Mouse (Mus musculus) neutrophil, adult 65 days (primary cell): ENCODE data around the gene Krt10. TPM values are rescaled to one million over a fixed set of nuclear protein-coding genes. Genes with fewer than 3 reads are reported as not detected.

ENCODE experiments used
- total RNA-seq: library from RNA; stranded (reverse); gene quantifications from 2 replicates; pipeline ENCODE4 v1.2.4, GENCODE M21; 2023

Gene Krt10
- total RNA-seq = not detected in 2 replicates

GRCm38 (mm10) chr11:99389264-99389663, at the start of gene Krt10:
Gene Krt10 (minus strand): TSS chr11:99389364.

GRCm38 (mm10) chr11:99437972-99438371, 48.8 kb upstream of the Krt10 start, which contains the start of gene Krt20:
Gene Krt20 (minus strand): TSS chr11:99438150.

GRCm38 (mm10) chr11:99422159-99422558, 33.0 kb upstream of the Krt10 start, which contains the start of gene Krt12:
Gene Krt12 (minus strand): TSS chr11:99422259.

DNA sequence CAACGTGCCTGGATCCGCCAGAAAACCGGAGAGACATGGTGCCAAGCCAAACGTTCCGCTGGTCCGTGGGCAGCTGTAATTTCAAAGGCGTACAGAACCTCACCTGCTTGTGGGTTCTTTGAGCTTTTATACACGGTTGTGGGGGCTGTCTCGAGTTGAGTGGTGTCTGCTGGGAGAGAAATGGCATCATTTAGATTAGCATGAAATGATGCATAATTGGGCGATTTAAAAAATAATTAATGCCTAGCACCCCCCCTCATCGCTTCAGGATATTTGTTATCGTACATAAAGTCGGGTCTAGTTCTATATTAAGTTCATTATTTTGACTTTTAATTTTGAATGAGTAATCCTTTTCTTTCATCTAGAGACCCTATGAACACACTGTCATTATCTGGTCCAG, 14.4 kb downstream of the Krt10 start, which contains the start of gene Krt28:
Gene Krt28, minus strand, starts transcription at position 101 of the 400 bp plus-strand sequence.

DNA sequence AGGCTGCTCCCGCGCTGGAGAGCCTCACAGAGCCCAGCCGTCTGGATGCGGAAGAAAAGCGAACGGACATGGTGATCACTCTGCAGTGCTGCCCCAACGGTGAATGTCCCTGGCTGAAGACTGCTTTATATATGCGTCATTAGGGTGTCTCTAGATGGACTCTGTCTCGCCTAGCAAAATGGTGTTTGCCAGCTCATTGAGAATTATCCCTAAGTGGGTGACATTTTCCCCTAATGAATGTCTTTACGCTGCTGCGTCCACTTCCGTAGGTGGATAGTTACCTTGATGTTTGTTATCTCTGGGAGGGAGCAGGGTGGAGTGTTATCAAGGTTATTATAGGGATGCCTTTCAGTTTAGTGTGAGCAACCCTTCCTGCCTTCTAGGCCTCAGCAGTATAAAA, 38.2 kb downstream of the Krt10 start, which contains the start of gene Krt27:
Gene Krt27, minus strand, starts transcription at position 101 of the 400 bp plus-strand sequence.

DNA sequence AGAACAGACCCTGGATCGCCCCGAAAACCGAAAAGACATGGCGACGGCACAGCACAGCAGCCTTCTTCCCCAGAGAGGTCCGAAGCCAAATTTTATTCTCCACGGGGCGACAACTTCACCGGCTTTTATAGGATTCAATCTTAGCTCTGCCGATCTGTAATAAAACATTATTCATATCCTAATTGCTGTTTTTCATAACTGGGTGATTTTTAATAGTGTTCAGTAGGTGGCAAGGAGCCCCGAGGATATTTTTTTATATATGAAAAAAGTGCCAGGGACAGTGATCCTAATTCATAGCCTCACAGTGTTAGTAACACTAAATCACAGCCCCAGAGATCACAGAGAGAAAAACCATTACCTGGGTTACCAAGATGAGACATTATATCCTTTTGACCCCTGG, 51.3 kb downstream of the Krt10 start, which contains the start of gene Krt26:
Gene Krt26, minus strand, starts transcription at position 101 of the 400 bp plus-strand sequence.

Other genes starting within 250 kb of the Krt10 start
- 0.54 and 1.8 TPM in 2 replicates for gene Ccr7, start 234.3 kb downstream of the Krt10 start, total RNA-seq
- gene Smarce1, start 158.3 kb downstream of the Krt10 start, total RNA-seq = 71.7 and 98.4 TPM in 2 replicates
- gene Krt222, start 145.3 kb downstream of the Krt10 start, total RNA-seq = not detected in 2 replicates
- gene Krt24, start 104.1 kb downstream of the Krt10 start, total RNA-seq = not detected in 2 replicates
- gene Krt25, start 66.4 kb downstream of the Krt10 start, total RNA-seq = not detected in 2 replicates
- not detected in 2 replicates for gene Krt26, start 51.4 kb downstream of the Krt10 start, total RNA-seq
- gene Krt27, start 38.3 kb downstream of the Krt10 start, total RNA-seq = not detected in 2 replicates
- not detected in 2 replicates for gene Krt28, start 14.5 kb downstream of the Krt10 start, total RNA-seq
- not detected in 2 replicates for gene Krt12, start 32.9 kb upstream of the Krt10 start, total RNA-seq
- not detected in 2 replicates for gene Krt20, start 48.8 kb upstream of the Krt10 start, total RNA-seq
- gene Krt23, start 103.8 kb upstream of the Krt10 start, total RNA-seq = not detected in 2 replicates
- not detected in 2 replicates for gene Krt39, start 132.0 kb upstream of the Krt10 start, total RNA-seq
- gene Krt40, start 153.8 kb upstream of the Krt10 start, total RNA-seq = not detected in 2 replicates
- gene Krtap3-3, start 161.5 kb upstream of the Krt10 start, total RNA-seq = not detected in 2 replicates
- not detected in 2 replicates for gene Krtap3-2, start 167.5 kb upstream of the Krt10 start, total RNA-seq
- not detected in 2 replicates for gene Gm11939, start 170.1 kb upstream of the Krt10 start, total RNA-seq
- gene Krtap3-1, start 177.3 kb upstream of the Krt10 start, total RNA-seq = not detected in 2 replicates
- not detected in 2 replicates for gene Krtap1-5, start 191.7 kb upstream of the Krt10 start, total RNA-seq
- gene Krtap1-4, start 194.3 kb upstream of the Krt10 start, total RNA-seq = not detected in 2 replicates
- gene Krtap1-3, start 202.0 kb upstream of the Krt10 start, total RNA-seq = not detected in 2 replicates
- not detected in 2 replicates for gene Krtap9-3, start 208.7 kb upstream of the Krt10 start, total RNA-seq
- not detected in 2 replicates for gene Gm11938, start 213.9 kb upstream of the Krt10 start, total RNA-seq
- gene Gm11937, start 220.8 kb upstream of the Krt10 start, total RNA-seq = not detected in 2 replicates
- gene Krtap2-4, start 225.5 kb upstream of the Krt10 start, total RNA-seq = not detected in 2 replicates
- not detected in 2 replicates for gene Gm11562, start 231.1 kb upstream of the Krt10 start, total RNA-seq
- gene Krtap4-1, start 238.9 kb upstream of the Krt10 start, total RNA-seq = not detected in 2 replicates
- not detected in 2 replicates for gene Krtap4-2, start 245.7 kb upstream of the Krt10 start, total RNA-seq